ENCODE assay signal across 8 mouse cellular contexts in the genomic region with DNA sequence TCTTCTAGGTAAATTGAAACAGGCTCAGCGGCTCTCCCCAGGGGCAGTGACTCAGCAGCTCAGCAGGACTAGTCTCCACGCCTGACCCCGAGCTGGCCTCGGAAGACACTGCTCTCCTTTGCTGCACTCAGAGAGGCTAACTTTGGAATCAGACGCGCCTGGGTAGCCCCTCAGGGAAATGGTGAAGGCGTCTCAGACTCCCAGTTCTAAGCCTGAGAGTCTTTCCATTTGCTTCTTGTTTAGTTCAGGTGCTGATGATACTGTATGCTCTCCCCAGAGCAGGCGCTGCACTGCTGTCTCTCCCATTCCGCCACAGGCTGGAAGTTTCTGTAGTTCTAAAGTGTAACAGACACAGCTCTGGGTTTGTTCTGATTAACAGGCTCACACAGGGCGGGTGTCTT. TPM values are rescaled to one million over a fixed set of nuclear protein-coding genes. Genes with fewer than 3 reads are reported as not detected.
DNase-seq lines count a peak whose midpoint lies in the region; ATAC-seq lines count a peak whose summit lies in the region.

No protein-coding gene starts in this region.

- H3K27ac ChIP-seq in embryonic facial prominence, embryonic 15.5 days (replicated peaks) = peak overlapping the region; percentile 78
- peak overlapping the region; percentile 30; the same call in 1 of the 2 replicates for H3K27ac ChIP-seq in limb, embryonic 10.5 days
- H3K27ac ChIP-seq in midbrain, embryonic 16.5 days (ENCODE audit: low read length) = no peak overlapping the region

- DNase-seq in ovary, postnatal 36 days (ENCODE audit: low spot score) = peak; percentile 30
- DNase-seq in ovary, postnatal 14 days (ENCODE audit: low spot score) = no peak
- peak; percentile 26 to 32 for DNase-seq in heart, postnatal 14 days
- DNase-seq in limb, embryonic 10.5 days (ENCODE audit: low spot score) = no peak
- DNase-seq in ovary, adult 18-20 months (ENCODE audit: low spot score) = no peak

- H3K4me3 ChIP-seq in embryonic facial prominence, embryonic 15.5 days (replicated peaks) = peak overlapping the region; percentile 23
- peak overlapping the region; percentile 88 for H3K4me3 ChIP-seq in limb, embryonic 10.5 days
- H3K4me3 ChIP-seq in midbrain, embryonic 16.5 days (ENCODE audit: low read depth, low read length) = no peak overlapping the region

- peak overlapping the region; percentile 44 for H3K4me2 ChIP-seq in embryonic facial prominence, embryonic 15.5 days (replicated peaks)
- peak overlapping the region; percentile 37 for H3K4me2 ChIP-seq in midbrain, embryonic 16.5 days (ENCODE audit: low read length)

- no peaks in the 10 kb centered on the region for H3K36me3 ChIP-seq in embryonic facial prominence, embryonic 15.5 days
- H3K36me3 ChIP-seq in limb, embryonic 10.5 days = peaks cover 59% of the 10 kb centered on the region
- H3K36me3 ChIP-seq in midbrain, embryonic 16.5 days (ENCODE audit: control insufficient read depth, insufficient read depth, low read length) = no peaks in the 10 kb centered on the region

- ATAC-seq in embryonic facial prominence, embryonic 15.5 days (ENCODE audit: insufficient number of reproducible peaks, low FRiP score, low TSS enrichment, low read depth) = no peak
- no peak for ATAC-seq in midbrain, embryonic 16.5 days
- ATAC-seq in inflammation-experienced regulatory T-cells, adult 6 months = no peak

- H3K9ac ChIP-seq in embryonic facial prominence, embryonic 15.5 days = no peak overlapping the region
- no peak overlapping the region for H3K9ac ChIP-seq in midbrain, embryonic 16.5 days (ENCODE audit: low read depth, low read length)

- H3K9me3 ChIP-seq in embryonic facial prominence, embryonic 15.5 days (replicated peaks) = no peaks in the 10 kb centered on the region
- no peaks in the 10 kb centered on the region for H3K9me3 ChIP-seq in limb, embryonic 10.5 days (replicated peaks)
- no peaks in the 10 kb centered on the region for H3K9me3 ChIP-seq in midbrain, embryonic 16.5 days (replicated peaks; ENCODE audit: control insufficient read depth, low read length, poor library complexity, severe bottlenecking)

- H3K4me1 ChIP-seq in embryonic facial prominence, embryonic 15.5 days = peaks cover 66% of the 10 kb centered on the region
- peaks cover 78% of the 10 kb centered on the region for H3K4me1 ChIP-seq in limb, embryonic 10.5 days
- H3K4me1 ChIP-seq in midbrain, embryonic 16.5 days (ENCODE audit: control insufficient read depth, insufficient read depth, low read length) = peaks cover 20% of the 10 kb centered on the region

- 9% methylated on average over 10 of the region's 10 CpGs for WGBS in embryonic facial prominence, embryonic 15.5 days
- 6% methylated on average over 10 of the region's 10 CpGs for WGBS in limb, embryonic 10.5 days
- 5% methylated on average over 10 of the region's 10 CpGs for WGBS in midbrain, embryonic 16.5 days

- intact Hi-C loops in heart, postnatal 14 days (cut with DNase I) = no loop called here

- no peaks in the 10 kb centered on the region for H3K27me3 ChIP-seq in embryonic facial prominence, embryonic 15.5 days
- H3K27me3 ChIP-seq in limb, embryonic 10.5 days (ENCODE audit: low read depth, poor library complexity, severe bottlenecking) = no peaks in the 10 kb centered on the region
- peaks cover 3% of the 10 kb centered on the region for H3K27me3 ChIP-seq in midbrain, embryonic 16.5 days (ENCODE audit: control insufficient read depth, insufficient read depth, low read depth, low read length)

RNA-seq across cellular contexts. Expression of gene Fzd7, which starts 5.4 kb away (rescaled TPM):
- 11.9 TPM in 2 replicates for polyA plus RNA-seq in embryonic facial prominence, embryonic 15.5 days (2015; fragmentation: Nextera tagmentation; extraction: Ambion mirVana)
- 1 to 10 TPM; 4.7 to 6.4 TPM for total RNA-seq in heart, postnatal 14 days (2021)
- 13.2 and 13.5 TPM in 2 replicates for polyA plus RNA-seq in limb, embryonic 10.5 days (2016; fragmentation: Nextera tagmentation; extraction: Ambion mirVana)
- 2.6 and 3.2 TPM in 2 replicates for polyA plus RNA-seq in midbrain, embryonic 16.5 days (2015; fragmentation: Nextera tagmentation; extraction: Ambion mirVana)
- polyA plus RNA-seq in inflammation-experienced regulatory T-cells, adult 6 months (2017; shearing (Covaris generic)) = under 1 TPM in 1 of 3 experiments, not detected in 2; 0.13 TPM

RNA-seq across cellular contexts. Expression of gene Gm973, which starts 28.4 kb away (rescaled TPM):
- polyA plus RNA-seq in embryonic facial prominence, embryonic 15.5 days (2015; fragmentation: Nextera tagmentation; extraction: Ambion mirVana) = 9.0 and 13.4 TPM in 2 replicates
- under 1 TPM; 0.29 to 0.79 TPM for total RNA-seq in heart, postnatal 14 days (2021)
- polyA plus RNA-seq in limb, embryonic 10.5 days (2016; fragmentation: Nextera tagmentation; extraction: Ambion mirVana) = 0.18 and 0.55 TPM in 2 replicates
- polyA plus RNA-seq in midbrain, embryonic 16.5 days (2015; fragmentation: Nextera tagmentation; extraction: Ambion mirVana) = 11.8 and 14.1 TPM in 2 replicates
- 1 to 10 TPM in 1 of 3 experiments, not detected in 2; 1.8 TPM for polyA plus RNA-seq in inflammation-experienced regulatory T-cells, adult 6 months (2017; shearing (Covaris generic))

Comparison
In these comparisons a context has a peak if more than half of its experiments do, and no peak if none do; other contexts are left out.
1. DNase-seq: peak in ovary, postnatal 36 days (single experiment) and heart, postnatal 14 days (2 of 2); none in ovary, postnatal 14 days (single experiment), limb, embryonic 10.5 days (single experiment) and ovary, adult 18-20 months (single experiment).